In the genomic region with DNA sequence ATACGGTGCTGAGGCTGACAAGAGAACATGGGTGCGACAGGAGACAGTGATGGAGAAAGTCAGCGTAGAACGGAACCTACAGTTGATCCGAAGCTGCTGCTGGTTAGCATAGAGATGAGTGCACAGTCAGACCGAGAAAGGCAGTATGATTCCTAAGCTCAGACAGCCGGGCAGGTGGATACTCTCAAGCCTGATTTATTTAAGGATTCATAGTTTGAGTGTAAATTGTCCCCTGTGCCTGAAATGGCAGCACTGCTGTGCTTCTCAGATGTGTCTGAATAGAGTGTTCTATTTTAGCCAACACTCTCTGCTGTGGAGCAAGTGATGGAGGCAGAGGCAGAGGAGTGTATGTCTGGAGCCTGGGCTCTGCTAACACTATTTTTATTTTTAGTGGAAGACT, we compare ENCODE assay signal across 33 mouse cellular contexts. TPM values are rescaled to one million over a fixed set of nuclear protein-coding genes. Genes with fewer than 3 reads are reported as not detected.
DNase-seq lines count a peak whose midpoint lies in the region; ATAC-seq lines count a peak whose summit lies in the region.
"Had no signal": no experiment of that assay in that cellular context is flagged by ENCODE, and none has a peak within 500 bp of the region (broad histone marks: within the 10 kb centered on the region; RNA-seq: fewer than 3 reads in every experiment).

No protein-coding gene starts in this region.

- H3K9me3 ChIP-seq in midbrain, embryonic 13.5 days = no peaks in the 10 kb centered on the region
- H3K9me3 ChIP-seq: embryonic facial prominence, embryonic 12.5 days; forebrain, embryonic 12.5 days; heart, embryonic 13.5 days; hindbrain, embryonic 12.5 days; kidney, embryonic 15.5 days; limb, embryonic 15.5 days; lung, embryonic 15.5 days had no signal

- ATAC-seq in midbrain, embryonic 13.5 days = no peak
- ATAC-seq: Patski had no signal

- no peak overlapping the region for H3K4me3 ChIP-seq in midbrain, embryonic 13.5 days (replicated peaks)
- H3K4me3 ChIP-seq: embryonic facial prominence, embryonic 12.5 days; forebrain, embryonic 12.5 days; heart, embryonic 13.5 days; hindbrain, embryonic 12.5 days; kidney, embryonic 15.5 days; limb, embryonic 15.5 days; lung, embryonic 15.5 days had no signal

- no peak overlapping the region for H3K4me2 ChIP-seq in midbrain, embryonic 13.5 days (replicated peaks)
- H3K4me2 ChIP-seq: embryonic facial prominence, embryonic 12.5 days; forebrain, embryonic 12.5 days; heart, embryonic 13.5 days; hindbrain, embryonic 12.5 days; kidney, embryonic 15.5 days; limb, embryonic 15.5 days; lung, embryonic 15.5 days had no signal

- no peak overlapping the region for H3K27ac ChIP-seq in midbrain, embryonic 13.5 days
- H3K27ac ChIP-seq: embryonic facial prominence, embryonic 12.5 days; forebrain, embryonic 12.5 days; heart, embryonic 13.5 days; hindbrain, embryonic 12.5 days; kidney, embryonic 15.5 days; limb, embryonic 15.5 days; liver, embryonic 14.5 days; lung, embryonic 15.5 days; stomach, postnatal 0 days had no signal

- peak; percentile 70 for DNase-seq in heart, adult 11 months
- no peak for DNase-seq in heart, adult 8-10 months (ENCODE audit: low spot score)
- DNase-seq in brain, adult 2 months (ENCODE audit: low read depth, low spot score) = peak; percentile 82
- peak; percentile 36 to 58 for DNase-seq in left cerebral cortex, adult 9 months (ENCODE audit: low spot score in 2 of 2)
- peak; percentile 22 for DNase-seq in right cerebral cortex, postnatal 25 days
- DNase-seq in B cell, adult 2 months = no peak
- DNase-seq: cerebellum, adult 18-20 months; cerebellum, postnatal 14 days; gastrocnemius, postnatal 14 days; heart, adult 18-20 months; kidney, adult 11 months; kidney, postnatal 36 days; lung, postnatal 4 days had no signal

- no peak overlapping the region for H3K9ac ChIP-seq in midbrain, embryonic 13.5 days (replicated peaks)
- H3K9ac ChIP-seq: embryonic facial prominence, embryonic 12.5 days; forebrain, embryonic 12.5 days; heart, embryonic 13.5 days; hindbrain, embryonic 12.5 days; kidney, embryonic 15.5 days; limb, embryonic 15.5 days; liver, embryonic 14.5 days; lung, embryonic 15.5 days had no signal

- H3K4me1 ChIP-seq in midbrain, embryonic 13.5 days (replicated peaks) = peaks cover 12% of the 10 kb centered on the region
- H3K4me1 ChIP-seq: embryonic facial prominence, embryonic 12.5 days; kidney, embryonic 15.5 days; lung, embryonic 15.5 days had no signal

- H3K36me3 ChIP-seq in midbrain, embryonic 13.5 days = no peaks in the 10 kb centered on the region
- H3K36me3 ChIP-seq: embryonic facial prominence, embryonic 12.5 days; forebrain, embryonic 12.5 days; G1E; heart, embryonic 13.5 days; hindbrain, embryonic 12.5 days; kidney, embryonic 15.5 days; limb, embryonic 15.5 days; lung, embryonic 15.5 days had no signal

- 88% methylated on average over 7 of the region's 7 CpGs for WGBS in midbrain, embryonic 13.5 days

- no peaks in the 10 kb centered on the region for H3K27me3 ChIP-seq in midbrain, embryonic 13.5 days
- H3K27me3 ChIP-seq: embryonic facial prominence, embryonic 12.5 days; heart, embryonic 13.5 days; hindbrain, embryonic 12.5 days; kidney, embryonic 15.5 days; limb, embryonic 15.5 days; lung, embryonic 15.5 days; Patski had no signal

RNA-seq across cellular contexts. Expression of a gene that starts 17.0 kb away (rescaled TPM):
- under 1 TPM in 2 of 4 experiments, not detected in 2; 0.08 to 0.09 TPM for total RNA-seq in heart, adult 8-10 months (2022)
- 0.05 TPM in 1 of 2 replicates, not detected in the other for polyA plus RNA-seq in midbrain, embryonic 13.5 days (2015; fragmentation: Nextera tagmentation; extraction: Ambion mirVana)
- total RNA-seq: adrenal gland, adult 18-20 months; gastrocnemius, postnatal 14 days; megakaryocyte-erythroid progenitor cell, adult 5-6 weeks had no signal
- polyA plus RNA-seq: G1E; liver, embryonic 14.5 days; lung, embryonic 15.5 days; small intestine, adult 2 months; thymus, postnatal 0 days had no signal

RNA-seq across cellular contexts. Expression of a gene that starts 27.7 kb away (rescaled TPM):
- total RNA-seq in heart, adult 8-10 months (2022) = not detected
- polyA plus RNA-seq in midbrain, embryonic 13.5 days (2015; fragmentation: Nextera tagmentation; extraction: Ambion mirVana) = not detected in 2 replicates
- total RNA-seq: adrenal gland, adult 18-20 months; G1E; gastrocnemius, postnatal 14 days; heart, adult 18-20 months; heart, postnatal 25 days; layer of hippocampus, adult 8-10 months; left cerebral cortex, adult 8-10 months; megakaryocyte-erythroid progenitor cell, adult 5-6 weeks; midbrain, postnatal 0 days had no signal
- polyA plus RNA-seq: embryonic facial prominence, embryonic 12.5 days; forebrain, embryonic 12.5 days; G1E; heart, embryonic 13.5 days; hindbrain, embryonic 12.5 days; kidney, embryonic 15.5 days; liver, embryonic 14.5 days; midbrain, postnatal 0 days; Patski; small intestine, adult 2 months; stomach, postnatal 0 days; thymus, postnatal 0 days had no signal

RNA-seq across cellular contexts. Expression of a gene that starts 42.3 kb away (rescaled TPM):
- total RNA-seq in heart, adult 8-10 months (2022) = 10 to 100 TPM; 36.9 to 46.0 (median 43.0) TPM
- 19.2 and 20.6 TPM in 2 replicates for polyA plus RNA-seq in midbrain, embryonic 13.5 days (2015; fragmentation: Nextera tagmentation; extraction: Ambion mirVana)

Comparison
In these comparisons a context has a peak if more than half of its experiments do, and no peak if none do; other contexts are left out.
1. DNase-seq: peak in heart, adult 11 months (single experiment), brain, adult 2 months (single experiment), left cerebral cortex, adult 9 months (2 of 2) and right cerebral cortex, postnatal 25 days (single experiment); none in heart, adult 8-10 months (single experiment) and B cell, adult 2 months (0 of 2).